ENCODE assay signal across 26 mouse cellular contexts in genomic region chr14:104216965-104217364, GRCm38 (mm10).
DNase-seq lines count a peak whose midpoint lies in the region; ATAC-seq and TF ChIP-seq lines count a peak whose summit lies in the region.
"Had no signal": no experiment of that assay in that cellular context is flagged by ENCODE, and none has a peak within 500 bp of the region (broad histone marks: within the 10 kb centered on the region; RNA-seq: fewer than 3 reads in every experiment).

No protein-coding gene starts in this region.

- H3K4me2 ChIP-seq in hindbrain, postnatal 0 days (ENCODE audit: low read depth, low read length): no peak overlapping the region
- H3K4me2 ChIP-seq in hindbrain, embryonic 12.5 days (replicated peaks): no peak overlapping the region
- H3K4me2 ChIP-seq in lung, embryonic 14.5 days: no peak overlapping the region
- H3K4me2 ChIP-seq in CH12.LX (ENCODE audit: insufficient read depth, low read depth, poor library complexity, severe bottlenecking): no peak overlapping the region
- H3K4me2 ChIP-seq: embryonic facial prominence, embryonic 12.5 days; embryonic facial prominence, embryonic 15.5 days; heart, embryonic 12.5 days; heart, embryonic 15.5 days; hindbrain, embryonic 14.5 days had no signal

- no peak overlapping the region for H3K27ac ChIP-seq in hindbrain, postnatal 0 days
- H3K27ac ChIP-seq in hindbrain, embryonic 12.5 days: no peak overlapping the region
- H3K27ac ChIP-seq in lung, embryonic 14.5 days (ENCODE audit: low read depth): no peak overlapping the region
- no peak overlapping the region for H3K27ac ChIP-seq in CH12.LX (ENCODE audit: insufficient read depth, low read depth)
- H3K27ac ChIP-seq: embryonic facial prominence, embryonic 12.5 days; embryonic facial prominence, embryonic 15.5 days; heart, embryonic 15.5 days; hindbrain, embryonic 10.5 days; hindbrain, embryonic 14.5 days had no signal

- H3K9me3 ChIP-seq in hindbrain, postnatal 0 days (ENCODE audit: low read length): no peaks in the 10 kb centered on the region
- H3K9me3 ChIP-seq in hindbrain, embryonic 12.5 days (replicated peaks): no peaks in the 10 kb centered on the region
- no peaks in the 10 kb centered on the region for H3K9me3 ChIP-seq in lung, embryonic 14.5 days (ENCODE audit: low read depth, low read length)
- H3K9me3 ChIP-seq in CH12.LX (replicated peaks; ENCODE audit: low read length): no peaks in the 10 kb centered on the region
- H3K9me3 ChIP-seq: embryonic facial prominence, embryonic 12.5 days; embryonic facial prominence, embryonic 15.5 days; heart, embryonic 12.5 days; heart, embryonic 15.5 days; hindbrain, embryonic 10.5 days had no signal

- TF ChIP-seq RAD21 in CH12.LX (IDR thresholded peaks at IDR 0.05; ENCODE audit: low read depth, low read length): peak; percentile 42

- H3K4me1 ChIP-seq in hindbrain, postnatal 0 days (ENCODE audit: insufficient read depth, low read length): no peaks in the 10 kb centered on the region
- H3K4me1 ChIP-seq in hindbrain, embryonic 12.5 days: no peaks in the 10 kb centered on the region
- H3K4me1 ChIP-seq in lung, embryonic 14.5 days (ENCODE audit: insufficient read depth): no peaks in the 10 kb centered on the region
- no peaks in the 10 kb centered on the region for H3K4me1 ChIP-seq in CH12.LX (ENCODE audit: control insufficient read depth in 1 of 2, insufficient read depth in 2 of 2)
- H3K4me1 ChIP-seq: embryonic facial prominence, embryonic 12.5 days; embryonic facial prominence, embryonic 15.5 days; heart, embryonic 12.5 days; heart, embryonic 15.5 days; hindbrain, embryonic 10.5 days had no signal

- no peak for TF ChIP-seq EP300 in CH12.LX (IDR thresholded peaks at IDR 0.05; ENCODE audit: low read length)

- 80% methylated on average over 5 of the region's 5 CpGs for WGBS in hindbrain, postnatal 0 days
- WGBS in hindbrain, embryonic 12.5 days: 83% methylated on average over 5 of the region's 5 CpGs
- WGBS in lung, embryonic 14.5 days: 79% methylated on average over 5 of the region's 5 CpGs

- H3K79me2 ChIP-seq in CH12.LX (replicated peaks; ENCODE audit: control insufficient read depth, extremely low read depth, insufficient read depth, poor library complexity, severe bottlenecking): no peaks in the 10 kb centered on the region

- no peak for TF ChIP-seq POLR2A in CH12.LX (IDR thresholded peaks at IDR 0.05; ENCODE audit: low read depth, low read length)
- no peak for TF ChIP-seq POLR2A in brain, embryonic 14.5 days (IDR thresholded peaks at IDR 0.05; ENCODE audit: borderline replicate concordance, extremely low read depth, insufficient read depth, insufficient read length, poor library complexity, severe bottlenecking)

- no peaks in the 10 kb centered on the region for H3K27me3 ChIP-seq in hindbrain, postnatal 0 days (ENCODE audit: insufficient read depth, low read length)
- no peaks in the 10 kb centered on the region for H3K27me3 ChIP-seq in hindbrain, embryonic 12.5 days
- no peaks in the 10 kb centered on the region for H3K27me3 ChIP-seq in lung, embryonic 14.5 days (ENCODE audit: insufficient read depth, low read length)
- H3K27me3 ChIP-seq in CH12.LX (replicated peaks): no peaks in the 10 kb centered on the region
- H3K27me3 ChIP-seq: embryonic facial prominence, embryonic 12.5 days; embryonic facial prominence, embryonic 15.5 days; heart, embryonic 12.5 days; heart, embryonic 15.5 days had no signal

- no peaks in the 10 kb centered on the region for H3K36me3 ChIP-seq in hindbrain, postnatal 0 days (ENCODE audit: insufficient read depth, low read length)
- no peaks in the 10 kb centered on the region for H3K36me3 ChIP-seq in hindbrain, embryonic 12.5 days
- no peaks in the 10 kb centered on the region for H3K36me3 ChIP-seq in lung, embryonic 14.5 days (ENCODE audit: insufficient read depth)
- H3K36me3 ChIP-seq in CH12.LX (replicated peaks in 1 of 2; ENCODE audit: control insufficient read depth in 1 of 2, insufficient read depth in 1 of 2, low read length in 1 of 2): no peaks in the 10 kb centered on the region
- H3K36me3 ChIP-seq: embryonic facial prominence, embryonic 12.5 days; embryonic facial prominence, embryonic 15.5 days; heart, embryonic 12.5 days; heart, embryonic 15.5 days; hindbrain, embryonic 10.5 days had no signal

- H3K9ac ChIP-seq in hindbrain, postnatal 0 days (replicated peaks; ENCODE audit: low read length): no peak overlapping the region
- H3K9ac ChIP-seq in hindbrain, embryonic 12.5 days: no peak overlapping the region
- no peak overlapping the region for H3K9ac ChIP-seq in lung, embryonic 14.5 days
- H3K9ac ChIP-seq in CH12.LX (ENCODE audit: insufficient read depth, low read depth): no peak overlapping the region
- H3K9ac ChIP-seq: embryonic facial prominence, embryonic 12.5 days; embryonic facial prominence, embryonic 15.5 days; heart, embryonic 12.5 days; heart, embryonic 15.5 days; hindbrain, embryonic 14.5 days had no signal

- dilution Hi-C loops in CH12.LX (cut with MboI; ENCODE audit: extremely low pct_ligation_motif_present, extremely low pct_unique_long_range_greater_than_20kb, low sequenced_read_pairs): no loop called here

- peak; percentile 54 for TF ChIP-seq CTCF in hindbrain, postnatal 0 days (IDR thresholded peaks at IDR 0.05; ENCODE audit: low read depth)
- peak; percentile 14; the same call in 1 of the 2 replicates for TF ChIP-seq CTCF in lung, embryonic 14.5 days (IDR thresholded peaks at IDR 0.05; ENCODE audit: low read depth)
- peak in 1 of 2 experiments; percentile 31; a peak in 1 of 4 replicates for TF ChIP-seq CTCF in CH12.LX (conservative IDR thresholded peaks at IDR 0.05 in 1 of 2, IDR thresholded peaks at IDR 0.05 in 1 of 2; ENCODE audit: low read depth in 2 of 2, low read length in 2 of 2)
- TF ChIP-seq CTCF in brain, embryonic 14.5 days (IDR thresholded peaks at IDR 0.05; ENCODE audit: borderline replicate concordance, extremely low read depth, insufficient read depth, insufficient read length): peak; percentile 17; the same call in 1 of the 2 replicates

- in situ Hi-C loops in CH12.LX (cut with MboI; ENCODE audit: low pct_ligation_motif_present, low pct_unique_long_range_greater_than_20kb, low sequenced_read_pairs): no loop called here

- no peak overlapping the region for H3K4me3 ChIP-seq in hindbrain, postnatal 0 days (ENCODE audit: low read length)
- no peak overlapping the region for H3K4me3 ChIP-seq in hindbrain, embryonic 12.5 days
- no peak overlapping the region for H3K4me3 ChIP-seq in lung, embryonic 14.5 days (ENCODE audit: low read depth, low read length)
- H3K4me3 ChIP-seq in CH12.LX (replicated peaks in 1 of 3; ENCODE audit: low read depth in 2 of 3, low read length in 2 of 3, poor library complexity in 1 of 3): no peak overlapping the region
- H3K4me3 ChIP-seq: embryonic facial prominence, embryonic 12.5 days; embryonic facial prominence, embryonic 15.5 days; heart, embryonic 12.5 days; heart, embryonic 15.5 days; hindbrain, embryonic 10.5 days had no signal

- no peak for ATAC-seq in hindbrain, postnatal 0 days
- no peak for ATAC-seq in hindbrain, embryonic 12.5 days (ENCODE audit: low FRiP score)
- ATAC-seq in lung, embryonic 14.5 days (ENCODE audit: insufficient read depth): no peak
- ATAC-seq: activated CD4-positive, CD25-positive, alpha-beta regulatory T cell, adult 4 months; CD4-positive, CD25-positive, alpha-beta regulatory T cell, adult 4 months; forebrain, embryonic 14.5 days had no signal

- DNase-seq in hindbrain, postnatal 0 days (ENCODE audit: low spot score): peak; percentile 20
- peak; percentile 16 for DNase-seq in lung, embryonic 14.5 days
- no peak for DNase-seq in lung, postnatal 25 days (ENCODE audit: low spot score)
- DNase-seq in CH12.LX (ENCODE audit: extremely low read depth): peak; percentile 1
- DNase-seq in brain, embryonic 14.5 days (ENCODE audit: low read depth): no peak
- no peak for DNase-seq in ovary, adult 18-20 months (ENCODE audit: low spot score)
- DNase-seq: adrenal gland, adult 8-10 months; adrenal gland, postnatal 36 days; cerebellum, adult 11 months; cerebellum, adult 2 months; cerebellum, adult 9-11 months; cerebellum, postnatal 25 days; gastrocnemius, postnatal 10 days; gastrocnemius, postnatal 36 days; heart, postnatal 10 days; heart, postnatal 36 days had no signal

TF ChIP-seq in CH12.LX, 34 proteins besides CTCF, POLR2A, EP300 and RAD21:
- no peak for TF ChIP-seq PAX5 (IDR thresholded peaks at IDR 0.05; ENCODE audit: low read length)
- no peak for TF ChIP-seq GABPA (IDR thresholded peaks at IDR 0.05; ENCODE audit: insufficient replicate concordance, low read depth, low read length)
- TF ChIP-seq BHLHE40 (IDR thresholded peaks at IDR 0.05; ENCODE audit: low read depth, low read length): peak; percentile 34; the same call in 1 of the 2 replicates
- TF ChIP-seq MAZ (IDR thresholded peaks at IDR 0.05; ENCODE audit: low read depth, low read length): no peak
- TF ChIP-seq TCF12 (IDR thresholded peaks at IDR 0.05; ENCODE audit: low read depth, low read length): no peak
- no peak for TF ChIP-seq NRF1 (IDR thresholded peaks at IDR 0.05; ENCODE audit: low read depth, low read length)
- no peak for TF ChIP-seq CHD2 (IDR thresholded peaks at IDR 0.05; ENCODE audit: low read length)

Comparison
In these comparisons a context has a peak if more than half of its experiments do, and no peak if none do; other contexts are left out.
1. DNase-seq: peak in hindbrain, postnatal 0 days (single experiment), lung, embryonic 14.5 days (single experiment) and CH12.LX (single experiment); none in lung, postnatal 25 days (single experiment), brain, embryonic 14.5 days (single experiment) and ovary, adult 18-20 months (single experiment).